Mouse (Mus musculus) right cerebral cortex, adult 2 months (tissue): ENCODE measurements around the gene Abo.
"Not testable (repeated sequence)": the region's sequence is repeated elsewhere in the genome, so short reads cannot be mapped to it uniquely, and the experiment has no call there.

Experiments
- DNase-seq, 2 experiments: peaks; one replicate each; pipeline ENCODE4 v3.0.0; 2021 to 2022; ENCODE audit warnings: low spot score in 2 of 2

Gene Abo

GRCm38 (mm10) chr2:26864879-26865278 is at the start of gene Abo:
TSS of gene Abo (minus strand) at chr2:26864979.
- DNase-seq, result no peak

- DNase-seq, result no peak
Measured at GRCm38 (mm10) chr2:26914148-26914941, 49.6 kb upstream of the Abo start.

- DNase-seq, result no peak
Measured at GRCm38 (mm10) chr2:26913416-26914147, 48.8 kb upstream of the Abo start.

- DNase-seq, result no peak
Measured at GRCm38 (mm10) chr2:26912253-26912770, 47.5 kb upstream of the Abo start.

- peak in 1 of 2 experiments; percentile 67 for DNase-seq
Measured at GRCm38 (mm10) chr2:26910994-26911765, 46.4 kb upstream of the Abo start.

GRCm38 (mm10) chr2:26910124-26910993 is 45.6 kb upstream of the Abo start, which contains the start of the genes Med22 and Rpl7a:
TSS of gene Med22 (minus strand) at chr2:26910677.
TSS of gene Rpl7a (plus strand) at chr2:26910764.
- peak; percentile 100 for DNase-seq

- no peak for DNase-seq
Measured at GRCm38 (mm10) chr2:26909387-26909784, 44.6 kb upstream of the Abo start.

- no peak for DNase-seq
Measured at GRCm38 (mm10) chr2:26908710-26909386, 44.1 kb upstream of the Abo start.

GRCm38 (mm10) chr2:26907109-26907508 is 42.3 kb upstream of the Abo start:
- DNase-seq, result no peak

GRCm38 (mm10) chr2:26906431-26906830 is 41.7 kb upstream of the Abo start:
- DNase-seq, result no peak

- no peak for DNase-seq
Measured at GRCm38 (mm10) chr2:26905936-26906335, 41.2 kb upstream of the Abo start.

- no peak for DNase-seq
Measured at GRCm38 (mm10) chr2:26903311-26903710, 38.5 kb upstream of the Abo start.

- peak; percentile 97 to 98 for DNase-seq
Measured at GRCm38 (mm10) chr2:26902467-26903220, 37.9 kb upstream of the Abo start, which contains the start of gene Surf6. TSS of gene Surf6 (minus strand) at chr2:26902879.

GRCm38 (mm10) chr2:26901834-26902400 is 37.1 kb upstream of the Abo start:
- DNase-seq, result no peak

GRCm38 (mm10) chr2:26900731-26901130 is 36.0 kb upstream of the Abo start:
- no peak for DNase-seq

- no peak for DNase-seq
Measured at GRCm38 (mm10) chr2:26895898-26896297, 31.1 kb upstream of the Abo start.

GRCm38 (mm10) chr2:26886170-26886569 is 21.4 kb upstream of the Abo start:
- DNase-seq, result not testable (repeated sequence)

GRCm38 (mm10) chr2:26885541-26885940 is 20.8 kb upstream of the Abo start:
- not testable (repeated sequence) for DNase-seq

- no peak for DNase-seq
Measured at GRCm38 (mm10) chr2:26878571-26878970, 13.8 kb upstream of the Abo start.
